Mouse (Mus musculus): Measurements from ENCODE around the gene Gm4302. TPM values are rescaled to one million over a fixed set of nuclear protein-coding genes. Genes with fewer than 3 reads are reported as not detected.
"Not testable (repeated sequence)": the region's sequence is repeated elsewhere in the genome, so short reads cannot be mapped to it uniquely, and the experiment has no call there.

Gm4302 gene
- not detected in 2 replicates for polyA plus RNA-seq (2012; rRNA removed)

DNA sequence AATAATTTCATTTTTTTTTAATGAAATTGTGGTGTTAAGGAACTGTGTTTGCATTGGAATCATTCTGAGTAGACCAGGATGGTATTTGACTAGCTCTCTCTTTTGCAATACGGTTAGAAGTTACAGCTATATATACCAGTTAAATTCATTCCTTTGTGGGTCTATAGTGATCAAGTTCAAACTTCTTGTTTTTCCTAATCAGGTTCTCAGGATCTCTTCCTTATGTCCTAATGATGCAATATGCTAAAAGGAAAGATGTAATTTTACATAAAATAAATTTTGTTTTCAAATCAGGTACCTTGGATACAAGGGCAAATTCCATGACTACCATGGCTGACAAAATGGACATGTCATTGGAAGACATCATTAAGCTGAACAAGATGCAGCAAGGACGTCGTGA lies at the start of gene Gm4302:
Gene Gm4302 (plus strand): TSS at position 301 of the 400 bp plus-strand sequence.
- H3K4me3 ChIP-seq (ENCODE audit: extremely low read depth, insufficient read depth, insufficient read length); H3K36me3 ChIP-seq (ENCODE audit: control insufficient read depth, insufficient read depth, low read length); H3K27ac ChIP-seq (ENCODE audit: insufficient read depth, low read length); H3K27me3 ChIP-seq (ENCODE audit: control insufficient read depth, insufficient read depth, low read length); H3K4me1 ChIP-seq (ENCODE audit: control insufficient read depth, insufficient read depth, insufficient read length); DNase-seq (ENCODE audit: low read depth in 1 of 2, low spot score in 2 of 2): not testable (repeated sequence)
- no CpG with 5 or more reads among the region's 3 CpGs for WGBS

DNA sequence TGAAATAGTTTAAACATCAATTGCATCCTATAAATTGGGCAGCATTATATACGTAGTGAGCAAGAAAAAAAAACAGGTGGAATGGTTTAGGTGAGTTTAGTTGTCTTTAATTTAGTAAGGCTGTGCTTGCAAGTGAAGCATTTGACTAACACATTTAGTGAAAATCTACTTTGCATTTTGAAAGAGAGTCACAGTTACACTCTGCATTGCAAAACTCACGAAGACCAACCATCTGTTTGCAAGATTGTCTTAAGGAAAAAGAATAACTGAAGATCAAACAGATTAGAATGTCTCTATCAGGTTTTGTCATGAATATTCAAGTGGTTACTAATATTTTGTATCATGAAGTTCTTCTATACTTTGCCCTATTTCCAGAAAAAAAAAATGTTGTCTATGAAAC lies 44.5 kb upstream of the Gm4302 start:
- no peak for DNase-seq (ENCODE audit: low read depth in 1 of 2, low spot score in 2 of 2)
- no peaks in the 10 kb centered on the region for H3K4me1 ChIP-seq (ENCODE audit: control insufficient read depth, insufficient read depth, insufficient read length)
- no peak overlapping the region for H3K4me3 ChIP-seq (ENCODE audit: extremely low read depth, insufficient read depth, insufficient read length)
- no peaks in the 10 kb centered on the region for H3K27me3 ChIP-seq (ENCODE audit: control insufficient read depth, insufficient read depth, low read length)
- TF ChIP-seq POLR2A (IDR thresholded peaks at IDR 0.05; ENCODE audit: low read depth, low read length) (no peak), CTCF (IDR thresholded peaks at IDR 0.05; ENCODE audit: extremely low read depth, insufficient read depth, insufficient read length, insufficient replicate concordance) (no peak)
- 80% methylated on average over 2 of the region's 2 CpGs for WGBS
- H3K27ac ChIP-seq (ENCODE audit: insufficient read depth, low read length), result no peak overlapping the region
- no peaks in the 10 kb centered on the region for H3K36me3 ChIP-seq (ENCODE audit: control insufficient read depth, insufficient read depth, low read length)

DNA sequence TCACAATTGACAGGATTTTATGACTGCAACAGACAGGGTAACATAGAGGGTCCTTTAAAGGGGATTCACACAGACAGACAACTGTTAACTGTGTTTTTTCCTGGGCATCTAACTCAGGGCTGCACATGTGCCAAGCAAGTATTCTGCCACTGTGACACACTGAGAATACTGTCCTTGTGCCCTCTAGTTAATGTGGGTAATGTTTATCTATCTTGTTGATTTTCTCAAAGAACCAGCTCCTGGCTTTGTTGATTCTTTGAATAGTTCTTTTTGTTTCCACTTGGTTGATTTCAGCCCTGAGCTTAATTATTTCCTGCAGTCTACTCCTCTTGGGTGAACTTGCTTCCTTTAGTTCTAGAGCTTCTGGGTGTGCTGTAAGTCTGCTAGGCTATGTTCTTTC lies 40.5 kb upstream of the Gm4302 start:
- DNase-seq (ENCODE audit: low read depth in 1 of 2, low spot score in 2 of 2); H3K4me3 ChIP-seq (ENCODE audit: extremely low read depth, insufficient read depth, insufficient read length); H3K27me3 ChIP-seq (ENCODE audit: control insufficient read depth, insufficient read depth, low read length); H3K4me1 ChIP-seq (ENCODE audit: control insufficient read depth, insufficient read depth, insufficient read length); H3K27ac ChIP-seq (ENCODE audit: insufficient read depth, low read length); H3K36me3 ChIP-seq (ENCODE audit: control insufficient read depth, insufficient read depth, low read length): not testable (repeated sequence)

- H3K4me1 ChIP-seq (ENCODE audit: control insufficient read depth, insufficient read depth, insufficient read length), result not testable (repeated sequence)
- WGBS, result no CpG with 5 or more reads among the region's 2 CpGs
These were observed 5.3 kb upstream of the Gm4302 start, which contains the start of gene Gm4301 for GRCm38 (mm10) chr10:100335376-100335775. Gm4301 (plus strand) TSS chr10:100335676.

DNA sequence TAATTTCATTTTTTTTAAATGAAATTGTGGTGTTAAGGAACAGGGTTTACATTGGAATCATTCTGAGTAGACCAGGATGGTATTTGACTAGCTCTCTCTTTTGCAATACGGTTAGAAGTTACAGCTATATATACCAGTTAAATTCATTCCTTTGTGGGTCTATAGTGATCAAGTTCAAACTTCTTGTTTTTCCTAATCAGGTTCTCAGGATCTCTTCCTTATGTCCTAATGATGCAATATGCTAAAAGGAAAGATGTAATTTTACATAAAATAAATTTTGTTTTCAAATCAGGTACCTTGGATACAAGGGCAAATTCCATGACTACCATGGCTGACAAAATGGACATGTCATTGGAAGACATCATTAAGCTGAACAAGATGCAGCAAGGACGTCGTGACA lies 5.0 kb downstream of the Gm4302 start, which contains the start of gene Gm4303:
Gene Gm4303 (plus strand): TSS at position 301 of the 400 bp plus-strand sequence.
- no CpG with 5 or more reads among the region's 3 CpGs for WGBS
- not testable (repeated sequence) for H3K36me3 ChIP-seq (ENCODE audit: control insufficient read depth, insufficient read depth, low read length); H3K4me1 ChIP-seq (ENCODE audit: control insufficient read depth, insufficient read depth, insufficient read length); H3K27me3 ChIP-seq (ENCODE audit: control insufficient read depth, insufficient read depth, low read length); H3K27ac ChIP-seq (ENCODE audit: insufficient read depth, low read length); H3K4me3 ChIP-seq (ENCODE audit: extremely low read depth, insufficient read depth, insufficient read length); DNase-seq (ENCODE audit: low read depth in 1 of 2, low spot score in 2 of 2)

More at GRCm38 (mm10) chr10:100335376-100335775, 5.3 kb upstream of the Gm4302 start, which contains the start of gene Gm4301:
- H3K27ac ChIP-seq (ENCODE audit: insufficient read depth, low read length); H3K36me3 ChIP-seq (ENCODE audit: control insufficient read depth, insufficient read depth, low read length); H3K27me3 ChIP-seq (ENCODE audit: control insufficient read depth, insufficient read depth, low read length); H3K4me3 ChIP-seq (ENCODE audit: extremely low read depth, insufficient read depth, insufficient read length); DNase-seq (ENCODE audit: low read depth in 1 of 2, low spot score in 2 of 2): not testable (repeated sequence)

DNA sequence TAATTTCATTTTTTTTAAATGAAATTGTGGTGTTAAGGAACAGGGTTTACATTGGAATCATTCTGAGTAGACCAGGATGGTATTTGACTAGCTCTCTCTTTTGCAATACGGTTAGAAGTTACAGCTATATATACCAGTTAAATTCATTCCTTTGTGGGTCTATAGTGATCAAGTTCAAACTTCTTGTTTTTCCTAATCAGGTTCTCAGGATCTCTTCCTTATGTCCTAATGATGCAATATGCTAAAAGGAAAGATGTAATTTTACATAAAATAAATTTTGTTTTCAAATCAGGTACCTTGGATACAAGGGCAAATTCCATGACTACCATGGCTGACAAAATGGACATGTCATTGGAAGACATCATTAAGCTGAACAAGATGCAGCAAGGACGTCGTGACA lies 10.2 kb downstream of the Gm4302 start, which contains the start of gene Gm4305:
Gene Gm4305 (plus strand): TSS at position 301 of the 400 bp plus-strand sequence.
- H3K27ac ChIP-seq (ENCODE audit: insufficient read depth, low read length); H3K36me3 ChIP-seq (ENCODE audit: control insufficient read depth, insufficient read depth, low read length); H3K27me3 ChIP-seq (ENCODE audit: control insufficient read depth, insufficient read depth, low read length); DNase-seq (ENCODE audit: low read depth in 1 of 2, low spot score in 2 of 2); H3K4me3 ChIP-seq (ENCODE audit: extremely low read depth, insufficient read depth, insufficient read length); H3K4me1 ChIP-seq (ENCODE audit: control insufficient read depth, insufficient read depth, insufficient read length): not testable (repeated sequence)
- WGBS, result no CpG with 5 or more reads among the region's 3 CpGs

DNA sequence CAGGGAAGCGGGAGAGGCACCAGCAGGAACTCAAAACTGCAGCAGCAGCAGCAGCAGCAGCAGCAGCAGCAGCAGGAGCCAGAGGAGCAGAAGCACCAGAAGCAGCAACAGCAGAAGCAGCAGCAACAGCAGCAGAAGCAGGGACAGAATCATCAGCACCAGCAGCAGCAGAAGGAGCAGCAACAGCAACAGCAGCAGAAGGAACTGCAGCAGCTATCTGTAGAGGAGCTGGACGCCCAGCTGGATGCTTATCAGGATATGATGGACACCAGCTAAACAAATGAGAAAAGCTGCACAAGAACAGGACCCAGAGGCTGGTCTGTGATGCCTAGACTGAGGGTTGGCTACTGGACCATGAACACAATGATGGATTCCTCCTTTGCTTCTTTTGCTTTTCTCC lies 16.2 kb downstream of the Gm4302 start:
- H3K27ac ChIP-seq (ENCODE audit: insufficient read depth, low read length); H3K27me3 ChIP-seq (ENCODE audit: control insufficient read depth, insufficient read depth, low read length); H3K4me3 ChIP-seq (ENCODE audit: extremely low read depth, insufficient read depth, insufficient read length); H3K36me3 ChIP-seq (ENCODE audit: control insufficient read depth, insufficient read depth, low read length); H3K4me1 ChIP-seq (ENCODE audit: control insufficient read depth, insufficient read depth, insufficient read length): not testable (repeated sequence)
- WGBS, result 79% methylated on average over 2 of the region's 2 CpGs
- peak in 1 of 2 experiments; percentile 5 for DNase-seq (ENCODE audit: low read depth in 1 of 2, low spot score in 2 of 2)

- H3K4me1 ChIP-seq (ENCODE audit: control insufficient read depth, insufficient read depth, insufficient read length); DNase-seq (ENCODE audit: low read depth in 1 of 2, low spot score in 2 of 2); H3K27me3 ChIP-seq (ENCODE audit: control insufficient read depth, insufficient read depth, low read length); H3K27ac ChIP-seq (ENCODE audit: insufficient read depth, low read length); H3K36me3 ChIP-seq (ENCODE audit: control insufficient read depth, insufficient read depth, low read length); H3K4me3 ChIP-seq (ENCODE audit: extremely low read depth, insufficient read depth, insufficient read length): not testable (repeated sequence)
- WGBS, result no CpG with 5 or more reads among the region's 3 CpGs
These were observed 20.4 kb downstream of the Gm4302 start, which contains the start of gene Gm4307 for GRCm38 (mm10) chr10:100361038-100361437. Gm4307 (plus strand) TSS chr10:100361338.

DNA sequence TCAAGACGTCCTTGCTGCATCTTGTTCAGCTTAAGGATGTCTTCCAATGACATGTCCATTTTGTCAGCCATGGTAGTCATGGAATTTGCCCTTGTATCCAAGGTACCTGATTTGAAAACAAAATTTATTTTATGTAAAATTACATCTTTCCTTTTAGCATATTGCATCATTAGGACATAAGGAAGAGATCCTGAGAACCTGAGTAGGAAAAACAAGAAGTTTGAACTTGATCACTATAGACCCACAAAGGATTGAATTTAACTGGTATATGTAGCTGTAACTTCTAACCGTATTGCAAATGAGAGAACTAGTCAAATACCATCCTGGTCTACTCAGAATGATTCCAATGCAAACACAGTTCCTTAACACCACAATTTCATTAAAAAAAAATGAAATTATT lies 41.8 kb downstream of the Gm4302 start, which contains the start of gene Gm4312:
Gene Gm4312 (minus strand): TSS at position 101 of the 400 bp plus-strand sequence.
- WGBS, result no CpG with 5 or more reads among the region's 2 CpGs
- DNase-seq (ENCODE audit: low read depth in 1 of 2, low spot score in 2 of 2); H3K36me3 ChIP-seq (ENCODE audit: control insufficient read depth, insufficient read depth, low read length); H3K27me3 ChIP-seq (ENCODE audit: control insufficient read depth, insufficient read depth, low read length); H3K4me3 ChIP-seq (ENCODE audit: extremely low read depth, insufficient read depth, insufficient read length); H3K27ac ChIP-seq (ENCODE audit: insufficient read depth, low read length); H3K4me1 ChIP-seq (ENCODE audit: control insufficient read depth, insufficient read depth, insufficient read length): not testable (repeated sequence)
